Mouse (Mus musculus): ENCODE results near the gene Rab3d.

- no peak for TF ChIP-seq EP300 (IDR thresholded peaks at IDR 0.05; ENCODE audit: low read depth in 1 of 2, low read length in 2 of 2)
- no peak for TF ChIP-seq NRF1 (IDR thresholded peaks at IDR 0.05; ENCODE audit: insufficient read depth, low read depth, low read length, poor library complexity, severe bottlenecking)
- no peak for TF ChIP-seq POLR2A (IDR thresholded peaks at IDR 0.05; ENCODE audit: control insufficient read depth in 1 of 2, insufficient read depth in 1 of 2, low read depth in 1 of 2, low read length in 2 of 2, poor library complexity in 1 of 2)
- no peak for TF ChIP-seq CHD2 (IDR thresholded peaks at IDR 0.05; ENCODE audit: low read length)
- TF ChIP-seq CTCF (IDR thresholded peaks at IDR 0.05 in 2 of 3, conservative IDR thresholded peaks at IDR 0.05 in 1 of 3; ENCODE audit: control insufficient read depth in 1 of 3, insufficient read depth in 1 of 3, low read depth in 2 of 3, low read length in 3 of 3, poor library complexity in 1 of 3, severe bottlenecking in 1 of 3), result no peak
- TF ChIP-seq ZC3H11A (IDR thresholded peaks at IDR 0.05; ENCODE audit: low read depth, low read length), result no peak
- no peak for TF ChIP-seq KAT2A (conservative IDR thresholded peaks at IDR 0.05; ENCODE audit: low read depth, low read length)
- no peak for TF ChIP-seq TCF12 (IDR thresholded peaks at IDR 0.05; ENCODE audit: low read depth, low read length)
- no peak for TF ChIP-seq POLR2AphosphoS5 (IDR thresholded peaks at IDR 0.05; ENCODE audit: borderline replicate concordance, low read depth, low read length)
- TF ChIP-seq NELFE (IDR thresholded peaks at IDR 0.05; ENCODE audit: low read depth, low read length), result no peak
These were observed 30.8 kb upstream of the Rab3d start for GRCm38 (mm10) chr9:21948790-21949189.
